37 mouse cellular contexts compared by ENCODE assay signal in genomic region chr7:26952671-26953070, GRCm38 (mm10). TPM values are rescaled to one million over a fixed set of nuclear protein-coding genes. Genes with fewer than 3 reads are reported as not detected.
"Had no signal": no experiment of that assay in that cellular context is flagged by ENCODE, and none has a peak within 500 bp of the region (broad histone marks: within the 10 kb centered on the region; RNA-seq: fewer than 3 reads in every experiment).

No protein-coding gene starts in this region.

RNA-seq across cellular contexts. Expression of gene Cyp2a22, which starts 13.5 kb away (rescaled TPM):
- total RNA-seq: left cerebral cortex, adult 18-20 months; left cerebral cortex, adult 2 months; left cerebral cortex, adult 8-10 months; left cerebral cortex, postnatal 10 days; left cerebral cortex, postnatal 14 days; left cerebral cortex, postnatal 25 days; left cerebral cortex, postnatal 36 days; left cerebral cortex, postnatal 4 days; megakaryocyte progenitor cell, adult 5-6 weeks; megakaryocyte, adult 5-6 weeks; megakaryocyte-erythroid progenitor cell, adult 5-6 weeks; midbrain, postnatal 0 days; monocyte, adult 5-6 weeks had no signal
- polyA plus RNA-seq: limb, embryonic 10.5 days; limb, embryonic 11.5 days; limb, embryonic 12.5 days; limb, embryonic 13.5 days; limb, embryonic 14.5 days; limb, embryonic 15.5 days; liver, embryonic 11.5 days; liver, embryonic 12.5 days; lung, adult 2 months; lung, embryonic 14.5 days; lung, embryonic 15.5 days; lung, embryonic 16.5 days; lung, postnatal 0 days; macrophage; midbrain, embryonic 10.5 days; midbrain, embryonic 11.5 days; midbrain, embryonic 12.5 days; midbrain, embryonic 13.5 days; midbrain, embryonic 14.5 days; midbrain, embryonic 15.5 days; midbrain, embryonic 16.5 days; midbrain, postnatal 0 days; myocyte; neural tube, embryonic 11.5 days; neural tube, embryonic 12.5 days had no signal
